Mouse (Mus musculus): ENCODE results near the gene Kcnh1. TPM values are rescaled to one million over a fixed set of nuclear protein-coding genes. Genes with fewer than 3 reads are reported as not detected.
A peak's percentile ranks its signal among the peaks of the same experiment; 100 is the strongest.

Gene Kcnh1
- polyA plus RNA-seq, 1 experiment from 2014 or later, result 1.3 TPM

DNA sequence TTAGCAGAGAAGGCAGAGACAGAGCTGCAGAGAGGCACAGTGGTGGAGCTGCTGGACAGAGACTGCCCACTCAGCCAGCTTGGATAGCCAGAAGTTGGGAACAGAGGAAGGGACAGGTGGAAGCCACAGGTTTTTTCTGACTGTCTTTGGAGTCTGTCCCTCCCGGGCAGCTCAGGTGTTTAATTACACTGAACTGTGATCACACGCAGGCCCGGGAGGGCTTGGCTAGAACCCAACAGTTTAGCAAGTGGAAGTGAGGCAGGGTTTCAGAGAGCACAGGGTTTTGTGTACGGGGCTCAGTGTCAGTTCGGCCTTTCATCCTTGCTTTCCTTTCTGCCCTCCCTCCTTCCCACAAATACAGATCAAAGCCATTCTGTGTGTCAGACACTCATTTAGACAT, 156.8 kb downstream of the Kcnh1 start:
- TF ChIP-seq CTCF (IDR thresholded peaks at IDR 0.05; ENCODE audit: low read depth), result no peak
- 29% methylated on average over 5 of the region's 5 CpGs for WGBS
- H3K36me3 ChIP-seq (ENCODE audit: insufficient read depth, low read length), result no peaks in the 10 kb centered on the region
- no peak for ATAC-seq (replicated peaks; ENCODE audit: low FRiP score, low read depth)
- H3K9ac ChIP-seq (ENCODE audit: low read depth, low read length), result no peak overlapping the region
- H3K4me1 ChIP-seq (replicated peaks; ENCODE audit: insufficient read depth, low read length), result no peaks in the 10 kb centered on the region
- H3K27ac ChIP-seq, result no peak overlapping the region
- H3K4me3 ChIP-seq (replicated peaks; ENCODE audit: low read depth, low read length), result no peak overlapping the region
- DNase-seq (ENCODE audit: low spot score), result no peak
- no peaks in the 10 kb centered on the region for H3K27me3 ChIP-seq (ENCODE audit: insufficient read depth, low read length)
- no peaks in the 10 kb centered on the region for H3K9me3 ChIP-seq (replicated peaks; ENCODE audit: low read length)
- H3K4me2 ChIP-seq (ENCODE audit: low read length), result no peak overlapping the region

DNA sequence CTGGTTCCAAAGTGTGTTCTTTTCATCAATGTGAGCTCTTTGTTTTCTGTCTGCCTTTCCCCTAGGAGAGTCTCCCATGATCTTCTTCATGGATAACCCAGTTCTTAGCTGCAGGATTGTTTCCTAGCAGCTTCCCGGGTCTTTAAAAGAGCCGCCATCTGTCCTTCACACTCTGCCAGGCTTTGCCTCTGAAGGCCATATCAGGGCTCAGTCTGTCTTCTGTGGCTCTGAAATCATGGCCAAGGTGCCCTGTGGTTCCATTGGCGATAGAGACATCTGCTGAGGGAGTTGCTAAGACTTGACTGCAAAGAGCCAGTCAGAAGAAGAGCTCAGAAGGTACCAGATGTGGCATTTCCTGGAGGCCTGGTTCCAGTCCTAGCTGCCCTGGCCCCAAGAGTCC, 165.7 kb downstream of the Kcnh1 start:
- Histone ChIP-seq H3K9me3 (replicated peaks; ENCODE audit: low read length) (no peaks in the 10 kb centered on the region), H3K27ac (no peak overlapping the region), H3K4me3 (replicated peaks; ENCODE audit: low read depth, low read length) (no peak overlapping the region), H3K27me3 (ENCODE audit: insufficient read depth, low read length) (no peaks in the 10 kb centered on the region), H3K4me2 (ENCODE audit: low read length) (no peak overlapping the region), H3K4me1 (replicated peaks; ENCODE audit: insufficient read depth, low read length) (no peaks in the 10 kb centered on the region), H3K9ac (ENCODE audit: low read depth, low read length) (no peak overlapping the region), H3K36me3 (ENCODE audit: insufficient read depth, low read length) (no peaks in the 10 kb centered on the region)
- WGBS, result 87% methylated on average over 3 of the region's 3 CpGs
- no peak for TF ChIP-seq CTCF (IDR thresholded peaks at IDR 0.05; ENCODE audit: low read depth)
- no peak for ATAC-seq (replicated peaks; ENCODE audit: low FRiP score, low read depth)
- no peak for DNase-seq (ENCODE audit: low spot score)

GRCm38 (mm10) chr1:192359212-192359611, 168.6 kb downstream of the Kcnh1 start:
- DNase-seq (ENCODE audit: low spot score) (no peak), ATAC-seq (replicated peaks; ENCODE audit: low FRiP score, low read depth) (no peak)
- TF ChIP-seq CTCF (IDR thresholded peaks at IDR 0.05; ENCODE audit: low read depth), result no peak
- Histone ChIP-seq H3K36me3 (ENCODE audit: insufficient read depth, low read length) (no peaks in the 10 kb centered on the region), H3K9me3 (replicated peaks; ENCODE audit: low read length) (no peaks in the 10 kb centered on the region), H3K4me3 (replicated peaks; ENCODE audit: low read depth, low read length) (no peak overlapping the region), H3K27me3 (ENCODE audit: insufficient read depth, low read length) (no peaks in the 10 kb centered on the region), H3K4me1 (replicated peaks; ENCODE audit: insufficient read depth, low read length) (no peaks in the 10 kb centered on the region), H3K4me2 (ENCODE audit: low read length) (no peak overlapping the region), H3K9ac (ENCODE audit: low read depth, low read length) (no peak overlapping the region), H3K27ac (no peak overlapping the region)
- 91% methylated on average over 2 of the region's 2 CpGs for WGBS

- Histone ChIP-seq H3K9ac (ENCODE audit: low read depth, low read length) (no peak overlapping the region), H3K36me3 (ENCODE audit: insufficient read depth, low read length) (no peaks in the 10 kb centered on the region), H3K27me3 (ENCODE audit: insufficient read depth, low read length) (no peaks in the 10 kb centered on the region), H3K4me1 (replicated peaks; ENCODE audit: insufficient read depth, low read length) (no peaks in the 10 kb centered on the region; the same call in 1 of the 2 replicates), H3K27ac (no peak overlapping the region), H3K4me2 (ENCODE audit: low read length) (no peak overlapping the region), H3K4me3 (replicated peaks; ENCODE audit: low read depth, low read length) (no peak overlapping the region), H3K9me3 (replicated peaks; ENCODE audit: low read length) (no peaks in the 10 kb centered on the region)
- DNase-seq (ENCODE audit: low spot score), result no peak
- no peak for ATAC-seq (replicated peaks; ENCODE audit: low FRiP score, low read depth)
- TF ChIP-seq CTCF (IDR thresholded peaks at IDR 0.05; ENCODE audit: low read depth), result no peak
- 56% methylated on average over 5 of the region's 5 CpGs for WGBS
These were observed 177.8 kb downstream of the Kcnh1 start for GRCm38 (mm10) chr1:192368336-192368735.

GRCm38 (mm10) chr1:192371943-192372614, 181.5 kb downstream of the Kcnh1 start:
- WGBS, result 41% methylated on average over 4 of the region's 4 CpGs
- no peak overlapping the region for H3K9ac ChIP-seq (ENCODE audit: low read depth, low read length)
- H3K4me3 ChIP-seq (replicated peaks; ENCODE audit: low read depth, low read length), result no peak overlapping the region
- no peaks in the 10 kb centered on the region; the same call in 1 of the 2 replicates for H3K4me1 ChIP-seq (replicated peaks; ENCODE audit: insufficient read depth, low read length)
- no peaks in the 10 kb centered on the region for H3K9me3 ChIP-seq (replicated peaks; ENCODE audit: low read length)
- H3K27ac ChIP-seq, result no peak overlapping the region
- H3K36me3 ChIP-seq (ENCODE audit: insufficient read depth, low read length), result no peaks in the 10 kb centered on the region
- TF ChIP-seq CTCF (IDR thresholded peaks at IDR 0.05; ENCODE audit: low read depth), result no peak
- ATAC-seq (replicated peaks; ENCODE audit: low FRiP score, low read depth) (no peak), DNase-seq (ENCODE audit: low spot score) (peak; percentile 74)
- no peak overlapping the region for H3K4me2 ChIP-seq (ENCODE audit: low read length)
- no peaks in the 10 kb centered on the region for H3K27me3 ChIP-seq (ENCODE audit: insufficient read depth, low read length)

- Histone ChIP-seq H3K9ac (ENCODE audit: low read depth, low read length) (no peak overlapping the region), H3K27ac (no peak overlapping the region), H3K4me1 (replicated peaks; ENCODE audit: insufficient read depth, low read length) (0 out of 2 replicates have a peak, but pooled peaks cover 3% of the 10 kb centered on the region), H3K9me3 (replicated peaks; ENCODE audit: low read length) (no peaks in the 10 kb centered on the region), H3K27me3 (ENCODE audit: insufficient read depth, low read length) (no peaks in the 10 kb centered on the region), H3K36me3 (ENCODE audit: insufficient read depth, low read length) (no peaks in the 10 kb centered on the region), H3K4me3 (replicated peaks; ENCODE audit: low read depth, low read length) (no peak overlapping the region), H3K4me2 (ENCODE audit: low read length) (no peak overlapping the region)
- WGBS, result 76% methylated on average over 4 of the region's 4 CpGs
- no peak for DNase-seq (ENCODE audit: low spot score)
- TF ChIP-seq CTCF (IDR thresholded peaks at IDR 0.05; ENCODE audit: low read depth), result no peak
- no peak for ATAC-seq (replicated peaks; ENCODE audit: low FRiP score, low read depth)
These were observed 188.0 kb downstream of the Kcnh1 start for GRCm38 (mm10) chr1:192378546-192379075.

Data from kidney, postnatal 0 days (tissue).